Mouse (Mus musculus) CD4-positive, CD25-positive, alpha-beta regulatory T cell (primary cell): ENCODE measurements around the gene Adcy9. TPM values are rescaled to one million over a fixed set of nuclear protein-coding genes. Genes with fewer than 3 reads are reported as not detected.

Source experiments
- polyA plus RNA-seq: library from polyadenylated mRNA; unstranded; fragments of 100-300 nt; shearing (Covaris generic); gene quantifications from one replicate; pipeline ENCODE4 v1.2.1, GENCODE M21; 2017

The Adcy9 gene
- 0.53 TPM for polyA plus RNA-seq

DNA sequence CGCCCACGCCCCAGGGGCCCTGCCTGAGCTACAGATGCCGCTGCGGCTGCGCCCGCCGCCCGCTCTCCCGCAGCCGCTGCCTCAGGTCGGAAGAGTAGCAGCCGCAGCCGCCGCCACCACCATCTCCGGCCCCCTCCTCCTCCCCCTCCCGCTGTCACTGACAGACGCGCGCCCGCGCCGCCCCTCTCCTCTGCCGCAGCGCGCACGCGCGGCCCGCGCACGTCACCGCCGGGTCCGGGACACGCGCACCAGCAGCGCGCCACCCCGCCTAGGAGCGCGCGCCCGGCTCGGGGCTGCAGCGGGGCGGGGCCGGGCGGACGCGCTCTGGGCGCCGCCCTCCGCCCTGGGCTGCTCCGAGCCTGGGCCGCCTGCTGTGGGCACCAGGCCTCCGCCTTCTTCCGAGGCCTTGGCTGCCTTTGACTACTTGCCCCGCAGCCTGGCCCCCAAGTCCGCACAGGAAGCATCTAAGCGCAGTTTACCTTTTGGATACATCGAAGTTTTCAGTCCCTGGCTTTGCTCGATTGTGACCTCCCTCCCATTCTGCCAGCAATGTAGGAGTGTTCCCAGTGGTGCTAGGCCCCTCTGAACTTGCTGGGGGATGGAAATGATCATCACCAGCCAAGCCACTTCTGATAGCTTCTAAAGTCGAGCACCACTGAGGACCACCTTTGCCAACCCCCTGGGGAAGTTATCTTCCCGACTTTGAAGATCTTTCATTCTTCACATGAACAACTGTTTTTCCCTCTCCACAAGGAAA, at the start of gene Adcy9:
Gene Adcy9 (minus strand): TSS at position 201 of the 757 bp plus-strand sequence.

Other genes starting within 250 kb of the Adcy9 start
- 33.2 TPM for gene Crebbp, start 206.5 kb downstream of the Adcy9 start, polyA plus RNA-seq
- 0.79 TPM for gene Srl, start 121.3 kb upstream of the Adcy9 start, polyA plus RNA-seq
- gene Tfap4, start 139.4 kb upstream of the Adcy9 start, polyA plus RNA-seq: 3.7 TPM
- 0.51 TPM for gene Glis2, start 174.2 kb upstream of the Adcy9 start, polyA plus RNA-seq
- 9.3 TPM for gene Pam16, start 204.5 kb upstream of the Adcy9 start, polyA plus RNA-seq
- gene Vasn, start 219.4 kb upstream of the Adcy9 start, polyA plus RNA-seq: 0.79 TPM
- gene Dnaja3, start 219.5 kb upstream of the Adcy9 start, polyA plus RNA-seq: 54.6 TPM